Mouse (Mus musculus): Measurements from ENCODE around the gene Ssr1. TPM values are rescaled to one million over a fixed set of nuclear protein-coding genes. Genes with fewer than 3 reads are reported as not detected.

Ssr1 gene
- polyA plus RNA-seq, 1 experiment from 2014 or later = 79.1 TPM

DNA sequence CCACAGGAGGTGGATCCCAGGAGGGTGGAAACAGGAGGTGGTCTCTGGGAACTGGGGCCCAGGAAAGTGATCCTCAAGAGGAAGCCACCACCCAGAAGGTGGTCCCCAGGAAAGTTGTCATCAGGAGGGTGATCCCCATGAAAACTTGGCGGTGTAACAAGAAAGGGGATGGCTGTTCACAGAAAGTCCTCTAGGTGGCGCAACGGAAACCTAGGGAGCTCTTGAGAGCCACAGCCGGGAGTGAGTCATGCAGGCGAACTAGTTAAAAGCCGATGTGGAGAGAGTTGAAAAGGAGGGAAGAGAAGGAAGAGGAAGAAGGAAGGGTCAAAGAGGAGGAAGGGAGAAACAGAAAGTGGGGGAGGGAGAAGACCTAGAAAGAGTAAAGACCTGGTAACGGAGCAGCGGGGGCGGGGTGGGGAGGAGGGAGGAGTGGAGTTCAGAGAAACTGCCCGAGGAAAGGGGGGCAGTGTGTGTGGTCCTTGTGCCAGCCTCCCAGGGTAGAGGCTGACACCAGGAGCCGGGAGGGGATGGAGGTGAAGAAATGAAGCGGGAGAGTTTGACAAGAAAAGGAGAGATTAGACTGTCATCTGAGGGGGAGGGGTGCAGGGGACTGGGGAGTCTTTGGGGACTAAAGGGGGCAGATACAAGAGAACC is 30.5 kb downstream of the Ssr1 start:
- no peaks in the 10 kb centered on the region for H3K27me3 ChIP-seq
- ATAC-seq (replicated peaks; ENCODE audit: insufficient number of reproducible peaks, insufficient read depth, low FRiP score, low read depth) = peak; percentile 35; the same call in 1 of the 2 replicates

DNA sequence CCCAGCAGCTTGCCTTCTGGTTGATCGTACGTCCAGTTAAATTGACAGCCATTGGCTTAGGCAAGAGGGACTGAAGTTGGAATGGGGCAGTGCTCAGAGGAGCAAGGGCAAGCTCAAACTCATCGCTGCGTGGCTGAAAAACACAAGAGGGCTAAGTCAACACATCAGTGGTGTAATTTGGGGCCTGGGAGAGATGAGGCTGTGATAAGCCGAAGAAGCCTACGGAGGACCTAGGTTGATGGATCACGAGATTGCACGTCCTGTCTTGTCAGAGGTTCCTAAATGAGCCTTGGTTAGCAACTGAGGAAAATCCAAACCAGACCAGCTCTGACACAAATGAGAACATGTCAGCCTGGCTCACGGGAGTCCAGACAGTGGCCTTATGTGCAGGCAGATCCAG is 31.5 kb downstream of the Ssr1 start:
- Histone ChIP-seq H3K4me1 (replicated peaks) (peaks cover 30% of the 10 kb centered on the region), H3K27ac (no peak overlapping the region), H3K9me3 (replicated peaks) (no peaks in the 10 kb centered on the region), H3K4me3 (no peak overlapping the region), H3K36me3 (no peaks in the 10 kb centered on the region), H3K27me3 (no peaks in the 10 kb centered on the region), H3K4me2 (no peak overlapping the region), H3K9ac (no peak overlapping the region)
- no peak for ATAC-seq (replicated peaks; ENCODE audit: insufficient number of reproducible peaks, insufficient read depth, low FRiP score, low read depth)
- WGBS = 78% methylated on average over 9 of the region's 9 CpGs

More for the DNA sequence above, 30.5 kb downstream of the Ssr1 start:
- H3K27ac ChIP-seq = 0 out of 2 replicates have a peak overlapping the region, but pooled peaks have one; percentile 33
- H3K9ac ChIP-seq = peak overlapping the region; percentile 60
- WGBS = 3% methylated on average over 12 of the region's 12 CpGs
- peaks cover 30% of the 10 kb centered on the region for H3K4me1 ChIP-seq (replicated peaks)
- no peaks in the 10 kb centered on the region for H3K36me3 ChIP-seq
- H3K9me3 ChIP-seq (replicated peaks) = no peaks in the 10 kb centered on the region
- H3K4me2 ChIP-seq = peak overlapping the region; percentile 75
- H3K4me3 ChIP-seq = peak overlapping the region; percentile 50

DNA sequence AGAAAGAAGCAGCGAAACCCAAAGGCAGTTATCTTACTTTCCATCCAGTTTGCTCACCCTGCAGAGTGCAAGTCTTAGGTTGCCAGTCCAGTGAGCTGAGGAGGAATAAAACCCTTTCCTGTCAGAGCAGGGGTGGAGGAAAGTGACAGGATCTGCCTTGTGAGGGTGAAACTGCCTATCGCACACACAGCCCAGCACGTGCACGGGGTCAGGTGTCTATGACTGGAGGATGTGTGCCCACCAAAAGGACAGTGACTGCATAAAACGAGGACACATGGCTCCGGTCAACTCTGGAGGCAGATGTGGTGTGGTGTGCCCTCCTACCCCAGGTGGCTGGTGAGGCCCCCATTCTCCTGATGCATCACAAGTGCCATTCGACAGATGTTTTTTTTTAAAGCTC is 34.1 kb downstream of the Ssr1 start:
- 83% methylated on average over 7 of the region's 7 CpGs for WGBS
- no peak for ATAC-seq (replicated peaks; ENCODE audit: insufficient number of reproducible peaks, insufficient read depth, low FRiP score, low read depth)
- Histone ChIP-seq H3K27ac (no peak overlapping the region), H3K4me3 (no peak overlapping the region), H3K9me3 (replicated peaks) (no peaks in the 10 kb centered on the region), H3K4me2 (no peak overlapping the region), H3K27me3 (no peaks in the 10 kb centered on the region), H3K36me3 (no peaks in the 10 kb centered on the region), H3K4me1 (replicated peaks) (peaks cover 18% of the 10 kb centered on the region), H3K9ac (no peak overlapping the region)

DNA sequence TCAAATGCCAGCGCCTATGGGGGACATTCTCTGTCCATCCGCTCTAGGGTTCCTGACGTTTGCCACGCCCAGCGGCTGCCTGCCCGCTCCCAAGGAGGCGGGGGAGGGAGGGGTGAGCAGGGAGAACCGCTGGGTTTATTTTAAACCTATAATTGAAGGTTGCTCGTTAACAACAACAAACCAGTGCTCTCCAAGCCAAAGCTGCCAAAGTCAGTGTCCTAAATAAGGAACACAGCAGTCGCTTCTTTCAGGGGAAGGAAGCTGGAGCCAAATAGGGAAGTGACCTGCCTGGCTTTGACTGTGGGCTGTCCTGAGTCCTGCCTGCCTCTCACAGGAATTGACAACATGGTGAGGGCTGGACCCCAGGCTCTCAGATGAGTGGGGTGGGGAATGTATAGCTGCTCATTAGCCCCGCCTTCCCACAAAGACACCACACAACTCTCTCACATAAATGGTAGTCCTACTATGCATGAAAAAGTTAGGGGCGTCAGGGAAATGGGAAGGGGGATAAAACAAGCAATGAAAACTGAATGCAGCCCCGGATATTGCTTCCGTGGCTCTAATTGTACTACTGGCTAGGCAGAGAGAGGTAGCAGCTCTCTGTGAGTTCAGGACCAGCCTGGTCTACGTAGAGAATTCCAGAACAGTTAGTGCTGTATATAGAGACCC is 34.6 kb downstream of the Ssr1 start:
- 73% methylated on average over 15 of the region's 15 CpGs for WGBS
- no peaks in the 10 kb centered on the region for H3K36me3 ChIP-seq
- peak overlapping the region; percentile 47 for H3K27ac ChIP-seq
- no peak overlapping the region for H3K4me3 ChIP-seq
- H3K27me3 ChIP-seq = no peaks in the 10 kb centered on the region
- no peak overlapping the region for H3K4me2 ChIP-seq
- H3K9ac ChIP-seq = no peak overlapping the region
- no peaks in the 10 kb centered on the region for H3K9me3 ChIP-seq (replicated peaks)
- peaks cover 13% of the 10 kb centered on the region for H3K4me1 ChIP-seq (replicated peaks)
- ATAC-seq (replicated peaks; ENCODE audit: insufficient number of reproducible peaks, insufficient read depth, low FRiP score, low read depth) = no peak

DNA sequence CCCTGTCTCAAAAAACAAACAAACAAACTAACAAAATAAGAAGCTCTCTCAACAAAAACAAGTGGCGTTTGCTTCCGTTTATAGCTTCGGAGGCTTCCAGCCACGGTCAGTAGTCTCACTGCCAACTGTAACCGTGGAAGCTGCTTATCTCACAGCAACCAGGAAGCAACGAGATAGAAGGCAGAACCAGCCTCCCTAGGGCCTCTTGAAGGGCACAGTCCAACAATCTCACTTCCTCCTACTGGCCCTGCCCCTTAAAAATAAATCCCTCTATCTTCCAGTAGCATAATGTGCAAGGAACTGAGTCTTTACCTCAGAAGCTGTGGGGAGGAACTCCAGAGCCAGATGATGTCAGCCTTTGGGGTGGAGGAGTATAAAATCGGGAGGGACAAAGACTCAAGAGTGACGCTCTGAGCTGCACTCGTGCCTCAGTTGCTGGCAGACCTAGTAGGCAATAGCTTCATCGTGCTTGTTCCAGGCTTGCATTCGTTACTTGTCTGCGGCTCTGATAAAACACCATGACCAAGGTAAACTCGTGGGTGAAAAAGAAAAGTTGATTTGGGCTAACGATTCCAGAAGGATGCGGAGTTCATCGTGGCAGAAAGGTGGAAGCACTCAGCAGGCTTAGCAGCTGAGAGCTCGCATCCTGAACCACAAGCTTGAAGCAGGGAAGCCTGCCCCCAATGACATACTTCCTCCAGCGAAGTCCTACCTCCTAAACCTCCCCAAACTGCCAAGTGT is 35.3 kb downstream of the Ssr1 start:
- H3K36me3 ChIP-seq = no peaks in the 10 kb centered on the region
- no peak overlapping the region for H3K9ac ChIP-seq
- peak overlapping the region; percentile 47 for H3K27ac ChIP-seq
- WGBS = 69% methylated on average over 18 of the region's 18 CpGs
- no peak overlapping the region for H3K4me3 ChIP-seq
- no peaks in the 10 kb centered on the region for H3K27me3 ChIP-seq
- peaks cover 6% of the 10 kb centered on the region for H3K4me1 ChIP-seq (replicated peaks)
- no peak overlapping the region for H3K4me2 ChIP-seq
- no peak for ATAC-seq (replicated peaks; ENCODE audit: insufficient number of reproducible peaks, insufficient read depth, low FRiP score, low read depth)
- H3K9me3 ChIP-seq (replicated peaks) = no peaks in the 10 kb centered on the region

DNA sequence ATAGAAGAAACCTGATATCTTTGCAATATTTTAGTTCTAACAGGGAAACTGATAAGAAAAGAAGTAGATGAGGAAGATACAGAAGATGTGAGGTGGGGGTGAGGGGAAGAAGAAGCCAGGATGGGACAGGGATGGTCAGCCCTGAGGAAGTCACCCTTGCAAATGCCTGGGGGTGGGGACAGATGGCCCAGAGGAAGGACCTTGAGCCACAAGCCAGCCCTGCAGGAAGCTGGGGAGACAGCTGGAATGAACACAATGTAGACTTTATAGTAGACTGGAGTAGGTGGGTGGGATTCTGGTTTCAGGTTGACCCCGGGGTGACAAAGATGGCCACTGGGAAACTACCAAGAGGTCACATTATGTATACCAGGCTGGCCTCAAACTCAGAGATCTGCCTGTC is 39.7 kb downstream of the Ssr1 start:
- Histone ChIP-seq H3K4me2 (no peak overlapping the region), H3K9me3 (replicated peaks) (no peaks in the 10 kb centered on the region), H3K4me3 (no peak overlapping the region), H3K27me3 (no peaks in the 10 kb centered on the region), H3K4me1 (replicated peaks) (peaks cover 3% of the 10 kb centered on the region; the same call in 1 of the 2 replicates), H3K9ac (no peak overlapping the region), H3K36me3 (peaks cover 19% of the 10 kb centered on the region), H3K27ac (no peak overlapping the region)
- 84% methylated on average over 1 of the region's 1 CpGs for WGBS
- no peak for ATAC-seq (replicated peaks; ENCODE audit: insufficient number of reproducible peaks, insufficient read depth, low FRiP score, low read depth)

DNA sequence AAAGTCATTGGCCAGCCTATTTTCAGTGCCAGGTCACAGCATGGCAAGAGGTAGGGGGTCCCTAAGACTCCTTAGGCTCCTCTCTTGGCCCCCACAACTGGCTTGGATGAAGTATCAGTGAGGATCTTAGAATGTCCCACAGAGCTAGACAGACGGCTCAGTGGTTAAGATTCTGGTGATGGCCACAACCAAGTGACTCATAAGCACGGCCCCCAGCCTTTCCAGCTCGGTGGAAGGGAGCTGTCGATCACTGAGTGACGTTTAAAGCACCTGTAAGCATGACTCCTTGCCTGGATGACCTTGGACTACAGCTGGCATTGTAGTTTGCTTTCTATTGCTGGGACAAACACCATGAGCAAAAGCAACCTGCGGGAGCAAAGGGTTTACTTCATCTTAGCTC is 41.0 kb downstream of the Ssr1 start:
- Histone ChIP-seq H3K27ac (no peak overlapping the region), H3K27me3 (no peaks in the 10 kb centered on the region), H3K9ac (no peak overlapping the region), H3K36me3 (peaks cover 31% of the 10 kb centered on the region), H3K9me3 (replicated peaks) (no peaks in the 10 kb centered on the region), H3K4me1 (replicated peaks) (no peaks in the 10 kb centered on the region), H3K4me3 (no peak overlapping the region), H3K4me2 (no peak overlapping the region)
- ATAC-seq (replicated peaks; ENCODE audit: insufficient number of reproducible peaks, insufficient read depth, low FRiP score, low read depth) = no peak
- WGBS = 75% methylated on average over 6 of the region's 6 CpGs

DNA sequence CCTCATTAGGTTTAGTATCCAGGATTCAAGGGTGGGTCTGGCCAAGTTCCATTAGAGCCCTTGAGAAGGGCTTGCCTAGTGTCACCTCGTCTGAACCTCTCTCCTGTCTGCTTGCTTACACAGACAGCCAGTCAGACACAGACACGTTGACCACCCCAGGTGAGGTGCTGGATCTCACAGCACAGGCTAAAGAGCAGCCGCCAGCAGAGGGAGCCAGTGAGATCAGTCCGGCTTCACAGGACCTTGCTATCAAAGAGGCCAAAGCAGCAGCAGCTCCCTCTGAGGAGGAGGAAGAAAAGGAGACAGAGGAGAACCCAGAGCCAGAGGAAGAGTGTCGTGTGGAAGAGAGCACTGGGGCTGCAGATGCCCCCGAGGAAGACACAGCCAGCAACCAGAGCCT is 47.3 kb downstream of the Ssr1 start:
- peaks cover 31% of the 10 kb centered on the region for H3K4me1 ChIP-seq (replicated peaks)
- peaks cover 48% of the 10 kb centered on the region for H3K36me3 ChIP-seq
- no peak overlapping the region for H3K27ac ChIP-seq
- 20% methylated on average over 6 of the region's 6 CpGs for WGBS
- no peaks in the 10 kb centered on the region for H3K27me3 ChIP-seq
- ATAC-seq (replicated peaks; ENCODE audit: insufficient number of reproducible peaks, insufficient read depth, low FRiP score, low read depth) = peak; percentile 36; the same call in 1 of the 2 replicates
- H3K9me3 ChIP-seq (replicated peaks) = no peaks in the 10 kb centered on the region
- no peak overlapping the region for H3K9ac ChIP-seq
- H3K4me2 ChIP-seq = no peak overlapping the region
- H3K4me3 ChIP-seq = no peak overlapping the region

DNA sequence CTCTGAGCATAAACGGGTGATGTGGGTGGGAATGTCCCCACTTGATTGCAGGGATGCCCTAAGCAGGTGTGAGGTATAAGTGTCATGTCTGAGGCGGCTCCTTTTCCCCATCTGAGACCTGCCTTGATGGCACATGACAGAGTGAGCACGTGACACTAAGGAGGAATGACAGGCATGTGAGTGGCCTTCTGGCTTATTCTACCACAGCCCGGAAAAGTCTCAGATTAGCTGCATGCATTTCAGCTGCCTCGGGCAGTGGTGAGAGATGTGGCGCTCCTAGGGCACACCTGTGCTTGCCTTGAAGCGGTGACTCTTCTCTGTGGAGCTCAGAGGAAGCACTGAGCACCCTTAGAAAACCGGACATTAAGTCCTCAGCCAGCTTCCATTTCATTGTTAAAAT is 48.6 kb downstream of the Ssr1 start:
- ATAC-seq (replicated peaks; ENCODE audit: insufficient number of reproducible peaks, insufficient read depth, low FRiP score, low read depth) = peak; percentile 26
- Histone ChIP-seq H3K4me2 (no peak overlapping the region), H3K27me3 (no peaks in the 10 kb centered on the region), H3K36me3 (peaks cover 45% of the 10 kb centered on the region), H3K4me1 (replicated peaks) (peaks cover 35% of the 10 kb centered on the region), H3K9ac (no peak overlapping the region), H3K4me3 (no peak overlapping the region), H3K27ac (no peak overlapping the region), H3K9me3 (replicated peaks) (no peaks in the 10 kb centered on the region)
- 55% methylated on average over 8 of the region's 8 CpGs for WGBS

DNA sequence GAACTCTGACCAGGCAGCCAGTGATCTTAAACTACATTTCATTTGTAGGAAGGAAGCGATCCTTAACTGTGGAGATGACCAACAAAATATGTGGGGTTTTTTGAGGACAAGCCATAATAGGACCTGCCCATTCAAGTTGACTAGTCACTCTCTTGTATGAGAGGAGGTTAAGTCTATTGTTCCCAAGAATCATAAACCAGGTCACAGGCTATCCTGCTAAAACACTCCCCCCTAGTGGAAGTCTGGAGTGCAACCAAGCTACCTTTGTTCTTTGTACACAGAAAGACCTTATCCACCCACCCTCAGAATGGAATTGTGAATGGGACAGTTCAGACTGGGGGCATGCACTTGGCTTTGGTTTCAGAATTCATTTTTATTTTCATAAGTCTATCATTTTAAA is 49.7 kb downstream of the Ssr1 start:
- WGBS = 86% methylated on average over 1 of the region's 1 CpGs
- ATAC-seq (replicated peaks; ENCODE audit: insufficient number of reproducible peaks, insufficient read depth, low FRiP score, low read depth) = no peak
- no peaks in the 10 kb centered on the region for H3K27me3 ChIP-seq
- no peak overlapping the region for H3K4me3 ChIP-seq
- H3K9me3 ChIP-seq (replicated peaks) = no peaks in the 10 kb centered on the region
- no peak overlapping the region for H3K9ac ChIP-seq
- H3K4me1 ChIP-seq (replicated peaks) = peaks cover 35% of the 10 kb centered on the region
- H3K36me3 ChIP-seq = peaks cover 42% of the 10 kb centered on the region
- no peak overlapping the region for H3K27ac ChIP-seq
- H3K4me2 ChIP-seq = no peak overlapping the region

DNA sequence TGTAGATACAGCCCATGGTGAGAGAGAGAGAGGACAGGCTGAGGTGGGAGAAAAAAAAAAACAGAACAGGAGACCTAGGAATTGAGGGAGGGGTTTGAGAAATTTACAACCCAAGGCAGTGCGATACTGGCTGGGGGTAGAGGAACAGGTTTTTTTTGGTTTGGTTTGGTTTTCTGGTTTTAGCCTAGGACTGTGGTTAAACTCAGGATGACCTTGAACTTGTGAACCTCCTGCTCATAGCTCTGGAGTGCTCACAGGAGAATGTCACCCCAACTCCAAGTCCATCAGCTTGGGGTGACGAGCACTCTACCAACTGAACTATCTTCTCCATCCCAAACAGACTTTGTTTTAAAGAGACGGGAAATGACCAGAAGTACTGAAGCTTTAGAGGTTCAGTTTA is 50.6 kb downstream of the Ssr1 start:
- Histone ChIP-seq H3K27me3 (no peaks in the 10 kb centered on the region), H3K27ac (no peak overlapping the region), H3K4me1 (replicated peaks) (peaks cover 35% of the 10 kb centered on the region), H3K4me2 (no peak overlapping the region), H3K36me3 (peaks cover 40% of the 10 kb centered on the region), H3K9me3 (replicated peaks) (no peaks in the 10 kb centered on the region), H3K9ac (no peak overlapping the region), H3K4me3 (no peak overlapping the region)
- ATAC-seq (replicated peaks; ENCODE audit: insufficient number of reproducible peaks, insufficient read depth, low FRiP score, low read depth) = no peak
- WGBS = 85% methylated on average over 3 of the region's 3 CpGs

Measured in heart, embryonic 15.5 days (tissue).